ENCODE assay signal across 8 mouse cellular contexts in the genomic region with DNA sequence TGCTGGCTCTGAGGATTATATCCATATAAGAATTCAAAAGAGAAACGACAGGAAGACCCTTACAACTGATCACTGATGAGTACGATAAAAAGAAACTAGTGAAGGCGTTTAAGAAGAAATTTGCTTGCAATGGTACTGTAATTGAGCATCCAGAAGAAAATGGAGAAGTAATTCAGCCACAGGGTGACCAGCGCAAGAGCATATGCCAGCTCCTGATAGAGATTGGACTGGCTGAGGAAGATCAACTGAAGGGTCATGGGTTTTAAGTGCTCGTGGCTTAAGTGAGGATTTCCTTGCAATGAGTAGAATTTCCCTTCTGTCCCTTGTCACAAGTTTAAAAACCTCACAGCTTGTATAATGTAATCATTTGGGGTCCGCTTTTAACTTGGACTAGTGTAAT. TPM values are rescaled to one million over a fixed set of nuclear protein-coding genes. Genes with fewer than 3 reads are reported as not detected.
A peak's percentile ranks its signal among the peaks of the same experiment; 100 is the strongest.
DNase-seq lines count a peak whose midpoint lies in the region; ATAC-seq and TF ChIP-seq lines count a peak whose summit lies in the region.
"Not testable (repeated sequence)": the region's sequence is repeated elsewhere in the genome, so short reads cannot be mapped to it uniquely, and the experiment has no call there.

No protein-coding gene starts in this region.

- H3K27me3 ChIP-seq in forebrain, embryonic 11.5 days (ENCODE audit: control insufficient read depth, insufficient read depth, low read length); heart, embryonic 14.5 days (ENCODE audit: control insufficient read depth, insufficient read depth, low read length); intestine, embryonic 15.5 days (replicated peaks); limb, embryonic 14.5 days (ENCODE audit: control insufficient read depth, insufficient read depth, low read length); neural tube, embryonic 12.5 days (replicated peaks); thymus, adult 2 months (ENCODE audit: control insufficient read depth, insufficient read depth, low read length): not testable (repeated sequence)

- not testable (repeated sequence) for H3K36me3 ChIP-seq in forebrain, embryonic 11.5 days (ENCODE audit: control insufficient read depth, insufficient read depth, low read length); heart, embryonic 14.5 days (ENCODE audit: control insufficient read depth, insufficient read depth, low read length); intestine, embryonic 15.5 days; limb, embryonic 14.5 days (ENCODE audit: control insufficient read depth, insufficient read depth, low read length); macrophage (ENCODE audit: inconsistent target); neural tube, embryonic 12.5 days; thymus, adult 2 months (ENCODE audit: control insufficient read depth, insufficient read depth, low read length)

- not testable (repeated sequence) for ATAC-seq in forebrain, embryonic 11.5 days (replicated peaks; ENCODE audit: low FRiP score); heart, embryonic 14.5 days (ENCODE audit: insufficient number of reproducible peaks, insufficient read depth, low FRiP score, low read depth); intestine, embryonic 15.5 days; limb, embryonic 14.5 days (ENCODE audit: low FRiP score, low read depth)
- peak; percentile 13; the same call in 1 of the 2 replicates for ATAC-seq in neural tube, embryonic 12.5 days (ENCODE audit: low FRiP score, low read depth)

- H3K9ac ChIP-seq in forebrain, embryonic 11.5 days (ENCODE audit: low read length) = peak overlapping the region; percentile 45; the same call in 1 of the 2 replicates
- H3K9ac ChIP-seq in heart, embryonic 14.5 days (ENCODE audit: low read length) = peak overlapping the region; percentile 55
- H3K9ac ChIP-seq in intestine, embryonic 15.5 days = not testable (repeated sequence)
- H3K9ac ChIP-seq in limb, embryonic 14.5 days (ENCODE audit: low read depth, low read length, severe bottlenecking) = peak overlapping the region; percentile 40
- H3K9ac ChIP-seq in neural tube, embryonic 12.5 days = peak overlapping the region; percentile 42; the same call in 1 of the 2 replicates

- not testable (repeated sequence) for TF ChIP-seq POLR2A in limb, embryonic 14.5 days (IDR thresholded peaks at IDR 0.05; ENCODE audit: borderline replicate concordance, extremely low read depth, insufficient read depth, insufficient read length); thymus, adult 2 months (IDR thresholded peaks at IDR 0.05; ENCODE audit: control insufficient read depth, extremely low read depth, insufficient read depth, low read length, poor library complexity)

- not testable (repeated sequence) for H3K79me2 ChIP-seq in macrophage (ENCODE audit: inconsistent target)

- 67% methylated on average over 6 of the region's 6 CpGs for WGBS in forebrain, embryonic 11.5 days
- whole genome bisulfite sequencing in heart, embryonic 14.5 days = 58% methylated on average over 6 of the region's 6 CpGs
- 55% methylated on average over 6 of the region's 6 CpGs for WGBS in intestine, embryonic 15.5 days
- WGBS in limb, embryonic 14.5 days = 59% methylated on average over 6 of the region's 6 CpGs
- 1% methylated on average over 5 of the region's 6 CpGs for WGBS in macrophage (ENCODE audit: missing documents)
- WGBS in neural tube, embryonic 12.5 days = 68% methylated on average over 6 of the region's 6 CpGs
- 25% methylated on average over 6 of the region's 6 CpGs for WGBS in thymus, adult 2 months

- TF ChIP-seq CTCF in thymus, adult 2 months (IDR thresholded peaks at IDR 0.05; ENCODE audit: borderline replicate concordance, control insufficient read depth, extremely low read depth, insufficient read depth, low read length, poor library complexity) = not testable (repeated sequence)

- peak; percentile 4 for DNase-seq in cerebellum, adult 8-10 months
- not testable (repeated sequence) for DNase-seq in forebrain, embryonic 11.5 days (ENCODE audit: low spot score); limb, embryonic 14.5 days (ENCODE audit: low spot score); thymus, adult 2 months

- H3K9me3 ChIP-seq in forebrain, embryonic 11.5 days (ENCODE audit: control insufficient read depth, low read length); heart, embryonic 14.5 days (ENCODE audit: control insufficient read depth, low read length); intestine, embryonic 15.5 days; limb, embryonic 14.5 days (ENCODE audit: control insufficient read depth, low read length); neural tube, embryonic 12.5 days: not testable (repeated sequence)

- not testable (repeated sequence) for H3K27ac ChIP-seq in forebrain, embryonic 11.5 days (ENCODE audit: low read depth, low read length); heart, embryonic 14.5 days (replicated peaks in 1 of 2; ENCODE audit: control insufficient read depth in 1 of 2, insufficient read depth in 1 of 2, low read depth in 2 of 2, low read length in 2 of 2); intestine, embryonic 15.5 days; limb, embryonic 14.5 days (replicated peaks; ENCODE audit: low read depth, low read length); macrophage; neural tube, embryonic 12.5 days; thymus, adult 2 months (ENCODE audit: control insufficient read depth, insufficient read depth, low read length)

- not testable (repeated sequence) for H3K4me1 ChIP-seq in forebrain, embryonic 11.5 days (replicated peaks; ENCODE audit: control insufficient read depth, insufficient read depth, low read length); heart, embryonic 14.5 days (ENCODE audit: control insufficient read depth in 2 of 2, insufficient read depth in 2 of 2, low read length in 2 of 2); intestine, embryonic 15.5 days (replicated peaks); limb, embryonic 14.5 days (ENCODE audit: control insufficient read depth, insufficient read depth, low read length); neural tube, embryonic 12.5 days; thymus, adult 2 months (replicated peaks; ENCODE audit: control insufficient read depth, insufficient read depth, low read length)

- H3K4me2 ChIP-seq in forebrain, embryonic 11.5 days (ENCODE audit: low read depth, low read length, severe bottlenecking) = peak overlapping the region; percentile 55
- H3K4me2 ChIP-seq in heart, embryonic 14.5 days (ENCODE audit: low read length) = peak overlapping the region; percentile 63
- peak overlapping the region; percentile 76 for H3K4me2 ChIP-seq in intestine, embryonic 15.5 days (replicated peaks)
- H3K4me2 ChIP-seq in limb, embryonic 14.5 days (replicated peaks; ENCODE audit: low read depth, low read length, severe bottlenecking) = peak overlapping the region; percentile 53
- H3K4me2 ChIP-seq in neural tube, embryonic 12.5 days (replicated peaks) = peak overlapping the region; percentile 62

- peak overlapping the region; percentile 24 for H3K4me3 ChIP-seq in forebrain, embryonic 11.5 days (ENCODE audit: low read depth, low read length)
- H3K4me3 ChIP-seq in heart, embryonic 14.5 days (ENCODE audit: control insufficient read depth in 1 of 2, insufficient read depth in 1 of 2, low read depth in 1 of 2, low read length in 2 of 2) = peak overlapping the region; percentile 27 to 49
- H3K4me3 ChIP-seq in intestine, embryonic 15.5 days (replicated peaks) = peak overlapping the region; percentile 35
- peak overlapping the region; percentile 21 for H3K4me3 ChIP-seq in limb, embryonic 14.5 days (replicated peaks; ENCODE audit: low read length)
- H3K4me3 ChIP-seq in macrophage (ENCODE audit: inconsistent target) = peak overlapping the region; percentile 15; the same call in 1 of the 2 replicates
- peak overlapping the region; percentile 29; the same call in 1 of the 2 replicates for H3K4me3 ChIP-seq in neural tube, embryonic 12.5 days
- peak overlapping the region; percentile 30; the same call in 1 of the 2 replicates for H3K4me3 ChIP-seq in thymus, adult 2 months (ENCODE audit: control insufficient read depth, insufficient read depth, low read length)

RNA-seq across cellular contexts. Expression of gene D130040H23Rik, which starts 58.4 kb away (rescaled TPM):
- polyA plus RNA-seq in forebrain, embryonic 11.5 days (2014; fragmentation: Nextera tagmentation; extraction: Ambion mirVana) = 6.2 and 9.4 TPM in 2 replicates
- 3.2 and 4.1 TPM in 2 replicates for polyA plus RNA-seq in heart, embryonic 14.5 days (2014; fragmentation: Nextera tagmentation; extraction: Ambion mirVana)
- 4.0 and 4.3 TPM in 2 replicates for polyA plus RNA-seq in intestine, embryonic 15.5 days (2015; fragmentation: Nextera tagmentation; extraction: Ambion mirVana)
- polyA plus RNA-seq in limb, embryonic 14.5 days (2012; rRNA removed) = 2.2 and 4.2 TPM in 2 replicates
- 3.7 and 4.6 TPM in 2 replicates for polyA plus RNA-seq in limb, embryonic 14.5 days (2014; fragmentation: Nextera tagmentation; extraction: Ambion mirVana)
- total RNA-seq in macrophage (2018; cell fraction: chromatin; rRNA removed) = 100 to 1,000 TPM in 14 of 26 experiments, 10 to 100 TPM in 12; 32.3 to 324 (median 111) TPM
- 10 to 100 TPM in 3 of 26 experiments, 1 to 10 TPM in 23; 1.3 to 14.9 (median 3.7) TPM for total RNA-seq in macrophage (2018; cell fraction: cytosol; rRNA removed)
- total RNA-seq in macrophage (2018; cell fraction: nucleus; rRNA removed) = 100 to 1,000 TPM in 2 of 26 experiments, 10 to 100 TPM in 24; 22.2 to 161 (median 36.3) TPM
- 1.3 to 3.2 TPM (median 1.7 TPM) in 3 replicates for polyA plus RNA-seq in macrophage (2018)
- 8.8 and 9.4 TPM in 2 replicates for polyA plus RNA-seq in neural tube, embryonic 12.5 days (2016; fragmentation: Nextera tagmentation; extraction: Ambion mirVana)
- polyA plus RNA-seq in thymus, adult 2 months (2012; rRNA removed) = 0.31 and 1.00 TPM in 2 replicates
